Mouse (Mus musculus) monocyte, adult 5-6 weeks (primary cell): ENCODE data around the gene Ttll12. TPM values are rescaled to one million over a fixed set of nuclear protein-coding genes. Genes with fewer than 3 reads are reported as not detected.

Experiments used
- ATAC-seq: fragments of 153-309, 156-312 bp; replicated peaks from 2 replicates; pipeline ENCODE4 v1.8.0; 2017; ENCODE audit warnings: mild to moderate bottlenecking; ENCODE audit not compliant: low TSS enrichment, insufficient number of reproducible peaks, severe bottlenecking, poor library complexity, low FRiP score
- total RNA-seq: library from RNA; stranded (forward); fragments of 200-1000, 200-491, 200-594 nt; gene quantifications from 3 replicates; pipeline ENCODE4 v1.2.3, GENCODE M21; 2017

Gene Ttll12
- total RNA-seq, 1 experiment from 2014 or later = 2.8 TPM

DNA sequence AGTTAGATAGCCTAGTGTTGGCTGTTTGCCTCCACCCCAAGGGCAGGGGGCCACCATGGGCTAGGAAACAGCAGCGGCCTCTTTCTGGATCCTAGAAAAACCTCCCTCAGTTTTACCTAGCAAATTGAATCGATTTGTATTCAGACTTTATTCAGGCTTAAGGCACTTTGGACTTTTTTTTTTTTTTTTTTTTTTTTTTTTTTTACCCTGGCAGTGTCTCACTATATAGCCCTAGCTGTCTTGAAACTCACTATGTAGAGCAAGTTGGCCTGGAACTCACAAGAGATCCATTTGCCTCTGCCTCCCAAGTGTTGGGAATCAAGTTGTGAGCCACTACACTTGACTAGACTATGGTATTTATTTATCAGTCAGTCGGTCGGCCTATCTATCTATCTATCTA is 1.9 kb upstream of the Ttll12 start:
- ATAC-seq = no peak

DNA sequence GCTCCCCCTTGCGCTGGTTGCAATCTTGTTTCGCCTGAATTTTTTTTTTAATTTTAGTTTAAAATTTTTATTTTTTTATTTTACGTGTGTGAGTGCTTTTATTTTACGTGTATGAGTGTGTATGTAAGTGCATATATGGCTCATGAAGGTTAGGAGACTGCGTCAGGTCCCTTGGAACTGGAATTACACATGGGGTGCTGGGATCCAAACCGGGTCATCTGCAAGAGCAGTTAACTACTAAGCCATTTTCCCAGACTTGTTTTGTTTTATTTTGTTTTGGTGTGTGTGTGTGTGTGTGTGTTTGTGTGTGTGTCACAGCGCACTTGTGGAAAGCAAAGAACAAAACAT is 381 bp upstream of the Ttll12 start:
- no peak for ATAC-seq

DNA sequence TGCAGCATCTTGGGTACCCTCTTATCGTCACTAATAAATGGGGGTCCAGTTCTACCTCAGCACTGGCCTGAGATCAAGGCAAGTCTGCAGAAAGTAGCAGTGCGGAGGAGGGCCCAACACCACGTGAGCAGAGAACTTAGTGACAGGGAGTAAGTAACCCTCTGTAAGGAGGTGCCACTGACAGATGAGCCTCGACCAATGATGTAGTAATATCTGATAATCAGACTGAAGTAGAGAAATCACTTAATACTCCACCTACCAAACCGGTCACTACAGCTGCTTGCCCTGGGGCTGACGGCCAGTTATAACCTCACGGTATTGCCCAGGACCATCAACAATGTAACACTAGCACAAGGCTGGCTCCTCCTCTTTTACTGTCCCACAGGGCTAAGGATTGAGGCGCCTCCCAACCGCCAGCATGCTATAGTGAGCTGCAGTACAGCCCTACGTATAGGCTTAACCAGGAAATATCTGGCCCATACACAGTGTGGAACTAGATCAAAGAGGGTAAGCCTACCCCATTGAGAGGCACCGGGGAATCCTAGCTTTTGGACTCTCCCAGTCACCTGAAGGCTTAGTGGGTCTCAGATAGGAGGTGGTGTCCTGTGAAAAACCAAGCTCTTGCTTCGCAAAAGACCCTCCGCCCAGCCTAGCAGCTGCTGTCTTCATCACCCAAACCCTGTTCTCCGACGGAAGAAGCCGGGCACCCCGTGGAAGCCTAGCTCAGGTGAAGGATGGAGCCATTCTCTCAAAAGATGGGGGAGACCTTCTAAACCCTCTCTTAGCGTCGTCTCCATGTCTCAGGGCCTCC is 1.1 kb downstream of the Ttll12 start:
- no peak for ATAC-seq

DNA sequence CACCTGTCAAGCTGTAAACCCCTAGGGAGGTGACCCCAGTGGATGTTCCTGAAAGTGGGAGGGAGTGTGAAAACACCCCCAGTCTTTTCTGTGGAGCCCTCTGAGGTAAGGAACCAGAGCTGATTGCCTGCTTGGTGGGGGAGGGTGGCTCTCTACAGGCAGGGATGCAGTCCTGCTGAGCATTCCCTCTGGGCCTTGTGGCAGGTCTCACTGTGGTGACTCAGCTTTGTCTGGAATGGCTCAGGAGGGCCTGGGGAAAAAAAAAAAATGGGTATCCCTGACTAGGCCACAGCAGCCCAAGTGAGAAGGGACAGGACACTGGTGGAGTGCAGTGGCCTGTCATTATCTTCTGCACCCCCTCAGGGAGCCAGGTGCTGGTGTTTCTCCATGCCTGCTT is 1.8 kb downstream of the Ttll12 start:
- no peak for ATAC-seq

DNA sequence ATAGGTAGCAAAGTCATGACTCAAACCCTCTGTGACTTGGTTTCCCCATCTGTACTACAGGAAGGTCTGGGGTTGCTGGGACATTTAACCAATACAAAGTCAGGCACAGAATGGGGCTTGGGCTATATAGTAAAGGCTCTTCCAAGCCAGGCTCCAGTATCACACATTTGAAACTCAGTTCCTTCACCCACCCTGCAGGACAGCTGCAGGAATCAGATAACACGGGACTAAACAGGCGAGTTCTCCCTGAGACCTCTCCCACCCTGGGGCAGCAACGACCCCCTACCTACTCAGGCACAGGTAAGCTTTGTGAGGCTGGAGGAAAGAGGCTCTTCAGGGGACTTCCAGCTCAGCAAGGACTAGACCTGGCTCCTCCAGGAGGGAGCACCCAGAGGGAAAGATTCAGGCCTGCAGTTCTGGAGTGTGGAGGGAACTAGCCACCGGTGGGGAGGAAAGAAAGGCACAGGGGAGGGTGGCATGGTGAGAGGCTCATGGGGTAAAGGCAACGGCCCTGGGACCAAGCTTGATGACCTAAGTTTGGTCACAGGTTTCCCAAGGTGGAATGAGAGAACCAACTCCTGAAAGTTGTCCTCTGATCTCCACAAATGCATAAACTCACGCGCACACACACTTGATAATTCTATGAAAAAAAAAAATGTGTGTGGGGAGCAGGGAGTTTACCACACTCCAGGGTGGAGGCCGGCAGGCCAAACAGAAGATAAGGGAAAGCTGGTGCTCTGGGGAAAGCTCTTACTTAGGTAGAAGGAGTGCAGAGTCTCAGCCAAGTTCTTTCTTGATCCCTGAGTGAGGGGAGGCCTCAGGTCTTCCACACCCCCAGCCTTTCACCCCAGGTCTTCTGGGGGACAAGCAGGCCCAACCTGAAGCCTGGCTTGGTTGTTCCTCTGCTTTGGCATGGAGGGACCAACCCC is 2.4 kb downstream of the Ttll12 start:
- ATAC-seq = no peak

DNA sequence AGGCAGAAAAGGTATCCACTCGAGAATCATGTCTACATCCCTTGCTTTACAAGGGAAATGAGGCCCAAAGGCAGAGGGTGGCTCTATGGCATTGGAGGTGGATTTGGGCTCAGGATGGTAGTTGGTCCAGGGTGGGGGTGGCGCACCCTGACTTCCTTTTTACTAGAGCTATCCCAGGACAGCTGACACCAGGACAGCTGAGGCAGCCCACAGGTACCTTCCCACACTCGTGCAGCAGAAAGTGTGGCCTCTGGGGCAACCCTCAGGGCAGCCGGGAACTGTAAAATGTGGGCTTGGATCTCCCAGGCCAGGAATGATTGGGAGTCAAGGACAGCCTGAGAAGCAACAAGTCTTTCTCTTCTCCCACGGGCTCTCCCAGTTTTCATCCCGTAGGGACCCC is 3.2 kb downstream of the Ttll12 start:
- ATAC-seq = no peak

DNA sequence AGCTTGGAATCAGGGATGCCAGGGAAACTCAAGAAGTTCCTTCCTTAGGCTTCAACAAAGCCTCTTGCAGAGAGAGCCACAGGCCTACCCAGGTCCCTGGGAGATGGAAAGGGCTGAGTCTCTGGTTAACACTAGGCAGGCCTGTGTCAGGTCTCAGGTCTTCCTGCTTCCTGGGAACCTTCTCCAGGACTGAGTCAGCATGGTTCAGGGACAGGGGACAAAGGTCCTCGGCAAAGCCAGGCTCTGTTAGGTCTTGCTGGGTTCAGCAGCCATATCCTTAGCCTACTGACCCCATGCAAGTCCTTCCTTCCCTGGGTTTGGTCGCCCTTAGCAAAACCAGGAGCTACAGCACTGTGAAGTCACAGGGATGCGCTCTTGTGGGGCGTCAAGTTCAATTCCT is 4.1 kb downstream of the Ttll12 start:
- no peak for ATAC-seq

DNA sequence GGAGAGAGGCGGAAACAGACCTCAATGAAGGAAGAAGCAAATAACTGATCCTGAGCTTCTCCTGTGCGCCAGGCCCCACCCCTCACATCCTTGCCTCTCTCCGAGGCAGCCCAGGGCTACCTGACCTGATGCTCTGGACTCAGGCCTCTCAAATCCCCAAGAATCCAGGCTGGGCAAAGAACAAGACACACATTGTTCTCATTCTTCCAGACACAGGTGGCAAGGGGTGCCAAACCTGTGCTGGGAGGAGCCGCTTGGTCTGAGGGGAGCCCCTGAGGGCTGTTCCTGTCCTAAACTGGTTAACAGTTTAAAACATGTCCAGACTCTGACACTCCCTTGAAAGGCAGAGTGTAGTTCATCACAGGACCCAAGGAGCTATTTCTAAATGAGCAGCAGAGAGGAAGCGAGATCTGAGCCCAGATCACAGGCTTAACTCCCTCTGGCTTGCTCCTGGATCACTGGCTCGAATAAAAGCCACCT is 10.2 kb downstream of the Ttll12 start:
- ATAC-seq = no peak

DNA sequence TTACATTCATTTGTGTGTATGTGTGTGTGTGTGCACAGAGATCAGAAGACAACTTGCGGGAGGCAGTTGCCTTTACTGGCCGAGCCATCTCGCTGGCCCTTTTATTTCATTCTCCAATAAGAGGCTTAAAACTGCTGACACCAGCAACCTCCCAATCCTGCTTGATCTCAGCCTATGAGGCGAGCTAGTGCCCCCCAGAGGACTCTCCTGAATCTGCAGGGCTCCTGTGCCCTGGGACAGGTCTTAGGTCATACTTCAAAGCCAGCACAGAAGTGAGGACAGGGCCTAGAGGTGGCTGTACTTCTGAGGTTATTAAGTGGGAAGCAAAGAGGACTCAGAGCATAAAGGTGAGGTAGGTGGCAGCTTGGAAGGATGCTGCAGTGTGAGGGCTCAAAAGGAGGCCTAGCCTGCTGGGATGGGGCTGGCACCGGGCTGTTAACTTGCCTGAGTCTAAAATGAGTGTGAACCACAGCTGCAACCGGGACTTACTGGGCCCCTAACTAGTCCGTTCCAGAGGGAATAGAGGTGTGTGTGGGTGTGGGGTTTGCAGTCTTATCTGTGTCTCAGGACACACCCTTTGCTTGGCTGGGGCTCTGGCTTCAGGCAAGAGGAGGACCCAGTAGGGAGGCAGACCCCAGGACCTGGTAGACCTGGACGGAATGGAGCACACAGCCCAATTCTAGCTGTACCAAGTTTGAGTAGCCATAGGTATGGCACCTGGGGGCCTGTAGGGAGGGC is 11.4 kb downstream of the Ttll12 start:
- no peak for ATAC-seq

DNA sequence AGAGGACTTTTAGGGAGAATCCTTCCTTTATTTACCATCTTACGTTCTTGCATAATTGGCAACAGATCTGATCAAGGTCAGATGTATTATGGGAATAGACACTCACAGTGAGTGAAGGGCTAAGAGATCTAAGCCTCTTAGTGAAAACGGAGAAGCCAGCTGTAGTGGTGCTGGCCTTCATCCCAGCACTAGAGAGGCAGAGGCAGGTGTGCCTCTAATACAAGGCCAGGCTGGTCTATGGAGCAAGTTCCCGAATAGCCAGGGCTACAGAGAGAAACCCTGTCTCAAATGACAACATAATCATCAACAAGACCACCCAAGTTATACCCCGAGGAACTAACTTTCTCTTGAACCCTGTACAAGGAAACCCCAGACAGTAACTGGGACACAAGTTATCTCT is 12.0 kb downstream of the Ttll12 start:
- ATAC-seq = no peak

DNA sequence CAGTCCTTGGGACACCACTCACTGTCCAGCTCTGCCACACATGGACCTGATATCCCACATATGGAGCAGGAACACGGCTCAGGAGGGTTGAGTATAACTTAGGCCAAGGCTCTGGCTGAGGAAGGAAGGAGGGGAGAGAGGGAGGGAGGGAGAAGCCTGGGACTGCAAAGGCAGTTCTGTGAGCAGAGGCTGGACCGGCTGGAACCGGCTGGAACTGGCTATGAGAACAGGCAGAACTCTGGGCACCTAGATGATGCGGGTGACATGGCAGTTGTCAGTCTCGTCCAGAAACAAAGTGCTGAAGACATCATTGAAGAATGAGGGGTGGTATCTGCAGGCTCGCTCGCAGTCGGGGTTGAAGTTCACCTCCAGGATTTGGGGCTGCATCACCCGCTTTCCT is 18.3 kb downstream of the Ttll12 start:
- no peak for ATAC-seq

DNA sequence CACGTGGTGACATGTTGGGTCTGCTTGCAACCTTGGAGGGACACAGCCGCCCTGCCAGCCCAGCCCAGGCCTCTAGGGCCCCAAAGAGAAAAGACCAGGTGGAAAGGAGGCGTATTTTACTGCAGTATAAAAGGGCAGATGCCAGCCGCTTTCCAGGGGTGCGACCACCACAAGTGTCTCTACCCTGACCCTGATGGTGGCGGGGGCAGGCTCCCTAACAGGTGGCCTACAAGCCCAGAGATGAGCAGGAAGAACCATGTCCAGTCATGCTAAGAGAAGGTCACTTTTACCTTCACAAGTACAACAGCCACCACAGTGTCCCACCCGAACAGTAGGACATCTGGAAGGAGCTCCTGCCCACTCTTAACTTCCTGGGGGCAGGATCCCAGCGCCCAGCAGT is 19.4 kb downstream of the Ttll12 start:
- ATAC-seq = no peak

DNA sequence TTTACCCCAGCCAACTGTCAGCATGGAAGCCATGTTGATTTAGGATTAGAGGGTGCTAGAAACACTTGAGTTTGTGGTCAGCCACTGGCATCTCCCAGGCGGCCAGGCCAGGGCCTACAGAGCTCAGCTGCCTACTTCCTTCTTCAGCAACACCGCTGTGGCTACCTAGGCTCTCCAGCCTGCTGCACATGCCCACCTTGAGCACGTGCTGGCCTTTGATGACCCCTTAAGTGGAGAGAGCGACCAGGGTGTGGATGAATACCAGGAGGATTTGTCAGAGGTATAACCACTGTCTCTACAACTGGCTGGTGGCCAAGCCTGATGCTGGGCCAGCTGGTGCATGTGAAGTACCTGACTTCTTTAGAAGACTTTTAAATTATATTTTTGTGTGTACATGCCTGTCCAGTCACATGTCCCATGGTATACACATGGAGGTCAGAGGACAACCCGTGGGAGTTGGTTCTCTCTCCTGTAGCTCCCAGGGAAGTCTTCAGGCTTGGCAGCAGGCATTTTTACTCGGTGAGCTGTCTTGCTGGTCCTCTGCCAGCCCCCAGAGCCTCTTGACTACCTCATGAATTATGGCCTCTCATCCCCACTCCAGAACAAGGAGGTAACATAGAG is 20.1 kb downstream of the Ttll12 start:
- ATAC-seq = no peak

DNA sequence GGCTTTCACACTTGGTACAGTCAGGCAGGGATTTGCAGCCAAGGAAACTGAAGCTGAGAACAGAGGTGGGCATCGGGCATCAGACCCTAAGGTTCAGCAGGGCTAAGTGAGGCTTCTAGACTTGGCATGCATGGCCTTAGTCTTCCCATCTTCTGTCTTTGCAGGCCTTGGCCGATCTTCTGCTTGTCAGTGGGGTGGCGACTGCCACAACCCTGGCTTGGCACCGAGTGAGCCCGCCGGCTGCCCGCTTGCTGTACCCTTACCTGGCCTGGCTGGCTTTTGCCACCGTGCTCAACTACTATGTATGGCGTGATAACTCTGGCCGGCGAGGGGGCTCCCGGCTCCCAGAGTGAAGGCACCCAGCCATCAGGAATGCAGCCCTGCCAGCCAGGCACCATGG is 21.4 kb downstream of the Ttll12 start:
- ATAC-seq = no peak

DNA sequence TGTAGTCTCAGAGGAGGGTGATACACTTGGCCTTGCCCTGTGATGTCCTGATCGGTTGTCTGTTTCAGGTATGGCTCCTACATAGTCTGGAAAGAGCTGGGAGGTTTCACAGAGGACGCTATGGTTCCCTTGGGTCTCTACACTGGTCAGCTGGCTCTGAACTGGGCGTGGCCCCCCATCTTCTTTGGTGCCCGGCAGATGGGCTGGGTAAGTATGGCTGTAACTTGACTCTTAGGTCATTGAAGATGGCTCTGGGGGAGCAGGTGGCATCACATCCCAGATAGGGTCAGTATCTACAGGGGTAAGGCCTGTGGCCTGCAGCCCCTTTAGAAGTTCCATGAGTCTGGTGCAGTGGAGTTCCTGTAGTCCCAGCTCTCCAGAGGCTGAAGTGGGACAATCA is 22.8 kb downstream of the Ttll12 start:
- no peak for ATAC-seq

DNA sequence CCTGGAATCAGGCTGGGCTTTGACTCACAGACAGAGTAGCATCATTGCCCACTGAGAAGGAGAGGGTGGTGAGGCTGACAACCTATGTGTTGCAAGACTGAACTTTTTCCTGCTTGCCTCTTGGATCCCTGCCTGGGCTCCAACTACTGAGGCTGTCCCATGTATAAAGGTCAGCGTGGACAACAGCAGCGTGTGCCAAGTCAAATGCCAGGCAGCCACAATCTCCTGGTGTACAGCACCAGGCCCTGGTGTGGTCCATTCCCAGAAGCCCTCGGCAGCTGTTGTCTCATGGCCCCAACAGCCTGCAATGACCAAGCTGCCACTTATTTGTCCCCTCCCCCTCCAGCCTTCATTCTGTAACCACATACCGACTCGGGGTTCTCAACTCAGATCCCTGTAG is 23.3 kb downstream of the Ttll12 start:
- no peak for ATAC-seq

DNA sequence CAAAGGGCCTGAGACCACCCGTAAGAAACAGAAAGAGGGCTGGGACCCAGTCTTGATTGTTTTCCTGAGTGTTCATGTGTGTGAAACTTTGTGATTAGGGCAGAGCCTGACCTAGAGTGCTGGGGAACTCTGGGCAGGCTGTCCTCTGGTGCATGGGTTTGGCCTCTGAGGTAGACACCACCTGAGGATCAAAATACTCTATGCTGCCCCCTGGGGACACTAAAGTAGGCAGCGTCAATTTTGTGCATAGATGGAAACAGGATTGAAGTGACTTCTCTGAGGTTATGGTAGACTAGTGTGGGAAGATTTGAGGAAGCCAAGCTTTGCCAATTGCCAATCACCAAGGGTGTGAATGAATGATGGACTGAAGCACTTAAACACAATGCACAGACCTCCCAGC is 24.3 kb downstream of the Ttll12 start:
- ATAC-seq = no peak

DNA sequence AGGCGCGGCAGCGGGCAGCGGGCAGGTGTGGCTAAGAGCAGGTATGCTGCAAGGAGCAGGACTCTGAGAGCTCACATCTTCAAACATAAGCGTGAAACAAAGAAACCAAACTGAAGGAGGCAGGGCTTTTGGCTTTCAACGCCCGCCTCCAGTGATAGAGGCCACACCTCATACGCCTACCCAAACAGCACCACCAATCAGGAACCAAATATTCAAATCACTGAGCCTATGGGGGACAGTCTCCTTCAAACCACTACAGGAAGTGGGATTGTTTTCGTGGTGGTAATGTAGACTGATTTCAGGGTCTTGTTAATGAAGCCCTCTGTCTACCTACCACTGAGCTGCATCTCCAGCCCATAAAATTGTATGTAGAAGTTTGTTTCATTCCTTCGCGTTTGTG is 25.3 kb downstream of the Ttll12 start:
- ATAC-seq = no peak

DNA sequence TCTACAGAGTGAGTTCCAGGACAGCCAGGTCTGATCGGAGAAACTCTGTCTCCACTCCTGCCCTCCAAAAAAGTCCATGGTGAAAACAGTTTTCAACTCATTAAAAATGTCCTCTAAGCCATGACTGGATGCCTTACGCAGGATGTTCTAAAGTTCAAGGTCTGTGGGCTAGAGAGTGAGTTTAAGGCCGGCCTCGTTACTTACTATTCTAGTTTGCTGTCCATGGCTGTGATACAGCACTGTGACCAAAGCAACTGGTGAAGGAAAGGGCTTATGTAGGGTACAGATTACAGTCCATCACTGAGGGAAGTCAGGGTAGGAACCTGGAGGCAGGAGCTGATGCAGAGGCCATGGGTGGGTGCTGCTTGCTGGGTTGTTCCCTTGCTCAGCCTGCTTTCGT is 26.4 kb downstream of the Ttll12 start:
- ATAC-seq = no peak
